Mouse (Mus musculus) limb, embryonic 14.5 days (tissue): Measurements from ENCODE around the gene Gck. TPM values are rescaled to one million over a fixed set of nuclear protein-coding genes. Genes with fewer than 3 reads are reported as not detected.

Source experiments
- ATAC-seq: fragments of 200-750 bp; cut with Nextera tagmentation; 2 replicates; pipeline ENCODE4 v1.8.0; 2017; ENCODE audit warnings: low read depth, moderate number of reproducible peaks, moderate TSS enrichment; ENCODE audit not compliant: low FRiP score
- DNase-seq: peaks from one replicate; pipeline ENCODE4 v3.0.0-alpha.2; 2015; ENCODE audit warnings: low spot score
- H3K27ac ChIP-seq: fragments of 300-500 bp; sonication (generic); replicated peaks from 2 replicates; pipeline ENCODE4 v1.5.1; 2014; ENCODE audit warnings: low read depth, mild to moderate bottlenecking, low read length, moderate library complexity, mixed read lengths
- H3K27me3 ChIP-seq: fragments of 300-500 bp; sonication (generic); 2 replicates; pipeline ENCODE4 v1.6.1; 2014; ENCODE audit warnings: low read length, mixed read lengths; ENCODE audit not compliant: control insufficient read depth, insufficient read depth
- H3K36me3 ChIP-seq: fragments of 300-500 bp; sonication (generic); 2 replicates; pipeline ENCODE4 v1.6.1; 2014; ENCODE audit warnings: mild to moderate bottlenecking, low read length, moderate library complexity, mixed read lengths; ENCODE audit not compliant: control insufficient read depth, insufficient read depth
- H3K4me1 ChIP-seq: fragments of 300-500 bp; sonication (generic); 2 replicates; pipeline ENCODE4 v1.6.1; 2014; ENCODE audit warnings: antibody characterized with exemption, low read length, mixed read lengths; ENCODE audit not compliant: control insufficient read depth, insufficient read depth
- H3K4me2 ChIP-seq: fragments of 300-500 bp; sonication (generic); replicated peaks from 2 replicates; pipeline ENCODE4 v1.6.1; 2014; ENCODE audit warnings: low read depth, mild to moderate bottlenecking, low read length, moderate library complexity; ENCODE audit not compliant: severe bottlenecking
- H3K4me3 ChIP-seq: fragments of 300-500 bp; sonication (generic); replicated peaks from 2 replicates; pipeline ENCODE4 v1.5.1; 2014; ENCODE audit warnings: low read length
- H3K9ac ChIP-seq: fragments of 300-500 bp; sonication (generic); 2 replicates; pipeline ENCODE4 v1.6.1; 2014; ENCODE audit warnings: mild to moderate bottlenecking, low read depth, low read length, moderate library complexity; ENCODE audit not compliant: severe bottlenecking
- H3K9me3 ChIP-seq: fragments of 300-500 bp; sonication (generic); 2 replicates; pipeline ENCODE4 v1.6.1; 2016; ENCODE audit warnings: low read length; ENCODE audit not compliant: control insufficient read depth
- POLR2A ChIP-seq: fragments of 200-500 bp; IDR thresholded peaks from 2 replicates; pipeline ENCODE4 v1.8.0; 2012; ENCODE audit warnings: inconsistent platforms, mild to moderate bottlenecking, moderate library complexity, borderline replicate concordance; ENCODE audit not compliant: insufficient read depth, insufficient read length; ENCODE audit errors: extremely low read depth
- WGBS: fragments of 180-500 bp; shearing (Covaris S2); extraction: QIAGEN DNeasy Blood & Tissue Kit; methylation state at CpG from one replicate; pipeline ENCODE4 v1.1.7; 2014; 5-methylcytosine and 5-hydroxymethylcytosine counted together
- polyA plus RNA-seq, 2 experiments: library from polyadenylated mRNA; depleted of rRNA in 1 of 2; stranded (reverse) in 1 of 2; unstranded in 1 of 2; fragments of >200 nt; fragmentation: Nextera tagmentation in 1 of 2; extraction: Ambion mirVana in 1 of 2; gene quantifications; 2 replicates each; pipeline versions ENCODE4 v1.2.1 to v1.2.3; 2012 to 2014

Gck gene
- polyA plus RNA-seq, 2 experiments: 0.74 to 0.83 TPM

DNA sequence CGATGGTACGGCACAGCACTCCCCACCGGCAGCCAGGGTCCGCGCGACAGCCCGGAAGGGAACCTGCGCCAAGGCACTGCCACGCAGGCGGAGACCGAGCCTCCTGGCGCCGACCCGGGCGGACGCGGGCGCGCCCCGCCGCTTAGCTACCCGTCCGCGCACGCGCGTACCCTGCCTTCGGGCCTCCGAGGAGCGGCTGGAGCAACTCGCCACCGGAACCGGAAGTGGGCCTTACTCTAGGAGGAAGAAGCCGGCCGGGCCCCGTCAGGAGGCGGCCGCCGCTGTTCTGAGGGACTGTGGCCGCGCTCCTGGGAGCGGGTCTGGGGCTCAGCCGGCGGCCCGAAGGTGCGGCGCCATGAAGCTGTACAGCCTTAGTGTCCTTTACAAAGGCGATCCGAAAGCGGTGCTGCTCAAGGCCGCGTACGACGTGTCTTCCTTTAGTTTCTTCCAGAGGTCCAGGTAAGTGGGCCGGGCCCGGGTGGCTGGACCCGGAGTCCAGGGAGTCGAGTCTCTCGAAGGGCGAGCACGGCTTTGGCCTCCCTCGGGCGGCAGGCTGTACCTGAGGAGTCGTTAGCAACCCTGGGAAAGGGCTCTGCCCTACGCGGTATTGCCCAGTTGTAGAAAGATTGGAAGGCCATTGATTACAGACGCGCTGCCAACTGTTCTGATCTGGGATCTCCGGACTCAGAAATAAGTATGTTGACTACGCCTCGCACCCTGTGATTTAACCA is 5.8 kb upstream of the Gck start, which contains the start of gene Ykt6:
Gene Ykt6, plus strand, starts transcription at position 148 of the 731 bp plus-strand sequence.
- peak within 1 kb of the TSS; percentile 84 for H3K9ac ChIP-seq
- under 1% methylated on average over 66 of the region's 71 CpGs for WGBS
- H3K27ac ChIP-seq: peak within 1 kb of the TSS; percentile 88
- peak within 1 kb of the TSS; percentile 72 for H3K4me3 ChIP-seq
- peak within 1 kb of the TSS; percentile 52 for H3K4me2 ChIP-seq
- H3K4me1 ChIP-seq: peaks cover 9% of the 10 kb centered on the region
- no peaks in the 10 kb centered on the region for H3K27me3 ChIP-seq
- H3K36me3 ChIP-seq: peaks cover 14% of the 10 kb centered on the region
- H3K9me3 ChIP-seq: no peaks in the 10 kb centered on the region
- peak; percentile 83; the same call in 1 of the 2 replicates for TF ChIP-seq POLR2A
- DNase-seq (peak; percentile 96), ATAC-seq (peak; percentile 97)

DNA sequence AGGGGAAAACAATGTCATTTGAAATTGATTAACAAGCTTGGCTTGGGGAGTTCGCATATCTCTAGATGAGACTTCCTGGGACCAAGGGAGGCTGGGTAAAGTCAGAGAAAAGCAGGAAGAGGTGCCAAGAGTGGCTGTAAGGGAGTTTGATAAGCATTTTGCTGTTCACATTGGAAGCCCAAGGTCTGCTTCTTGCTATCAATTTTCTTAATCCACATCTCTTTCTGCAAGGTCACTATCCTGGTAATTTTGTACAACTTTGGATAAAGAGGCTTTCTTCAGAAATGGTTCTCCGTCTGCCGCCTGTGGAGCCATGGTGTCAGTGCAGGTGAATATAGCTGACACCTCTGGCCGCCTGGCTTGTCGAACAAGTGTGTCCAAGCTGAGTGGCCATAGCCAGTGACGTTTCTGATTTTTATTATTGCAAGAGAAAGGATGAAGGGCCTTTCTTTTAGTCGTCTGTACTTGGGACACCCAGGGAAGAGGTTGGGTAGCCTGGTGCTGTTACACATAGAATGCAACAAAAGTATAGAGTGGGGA is 5.2 kb upstream of the Gck start:
- H3K27ac ChIP-seq: peak overlapping the region; percentile 88
- H3K27me3 ChIP-seq: no peaks in the 10 kb centered on the region
- 5% methylated on average over 7 of the region's 7 CpGs for WGBS
- H3K9me3 ChIP-seq: no peaks in the 10 kb centered on the region
- H3K36me3 ChIP-seq: peaks cover 11% of the 10 kb centered on the region
- DNase-seq: peak; percentile 49
- H3K9ac ChIP-seq: peak overlapping the region; percentile 84
- ATAC-seq: peak; percentile 78
- H3K4me2 ChIP-seq: peak overlapping the region; percentile 52
- TF ChIP-seq POLR2A: no peak
- peaks cover 9% of the 10 kb centered on the region for H3K4me1 ChIP-seq
- H3K4me3 ChIP-seq: peak overlapping the region; percentile 72

DNA sequence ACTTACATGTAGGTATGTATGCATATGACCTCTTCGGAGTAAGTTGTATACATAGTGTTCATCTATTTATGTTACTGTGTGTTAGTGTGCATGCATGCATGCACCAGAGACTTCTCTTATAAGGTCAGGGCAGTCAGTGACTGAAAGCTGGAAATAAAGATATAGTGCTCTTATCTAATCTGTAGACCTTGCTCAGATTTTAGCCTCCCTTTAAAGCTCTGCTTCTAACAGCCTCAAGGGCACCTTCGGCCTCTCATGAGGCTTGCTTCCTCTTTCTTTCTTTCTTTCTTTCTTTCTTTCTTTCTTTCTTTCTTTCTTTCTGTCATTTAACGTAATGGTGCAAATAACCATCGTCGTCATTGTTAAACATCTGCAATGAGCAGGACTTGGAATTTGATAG is 4.6 kb upstream of the Gck start:
- TF ChIP-seq POLR2A: no peak
- no peaks in the 10 kb centered on the region for H3K9me3 ChIP-seq
- H3K36me3 ChIP-seq: peaks cover 8% of the 10 kb centered on the region
- DNase-seq: no peak
- no peak overlapping the region for H3K4me2 ChIP-seq
- H3K4me1 ChIP-seq: peaks cover 11% of the 10 kb centered on the region
- no peak overlapping the region for H3K9ac ChIP-seq
- ATAC-seq: no peak
- no peak overlapping the region for H3K27ac ChIP-seq
- H3K4me3 ChIP-seq: no peak overlapping the region
- 74% methylated on average over 5 of the region's 5 CpGs for WGBS
- no peaks in the 10 kb centered on the region for H3K27me3 ChIP-seq

DNA sequence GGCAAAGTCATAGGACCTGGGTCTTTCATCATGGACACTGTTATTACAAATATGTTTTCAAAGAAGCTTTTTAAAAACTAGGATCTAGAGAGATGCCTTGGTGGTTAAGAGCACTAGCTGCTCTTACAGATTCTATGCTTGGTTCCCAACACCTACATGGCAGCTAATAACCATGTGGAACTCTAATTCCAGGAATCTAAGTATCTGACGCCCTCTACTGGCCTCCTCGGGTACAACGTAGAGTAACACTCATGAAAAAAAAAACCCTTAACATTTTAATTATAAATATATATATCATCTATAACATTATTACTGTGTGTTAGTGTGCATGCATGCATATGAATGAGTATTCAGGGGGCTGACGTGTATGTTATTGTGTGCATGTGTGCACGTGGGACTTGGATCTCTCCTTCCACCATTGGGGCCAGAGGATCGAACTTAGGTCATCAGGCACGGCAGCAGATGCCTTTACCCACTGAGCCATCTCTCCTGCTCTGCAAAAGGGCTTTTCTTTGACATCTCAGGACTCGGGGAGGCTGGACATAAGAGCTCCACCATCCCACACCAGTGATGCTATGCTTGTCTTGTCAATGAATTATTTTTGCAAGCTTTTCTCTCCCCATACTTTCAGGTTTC is 3.4 kb upstream of the Gck start:
- WGBS: 35% methylated on average over 8 of the region's 8 CpGs
- H3K27ac ChIP-seq: no peak overlapping the region
- no peaks in the 10 kb centered on the region for H3K27me3 ChIP-seq
- H3K4me3 ChIP-seq: no peak overlapping the region
- peaks cover 4% of the 10 kb centered on the region; the same call in 1 of the 2 replicates for H3K36me3 ChIP-seq
- H3K9me3 ChIP-seq: no peaks in the 10 kb centered on the region
- DNase-seq (peak; percentile 40), ATAC-seq (no peak)
- H3K9ac ChIP-seq: no peak overlapping the region
- H3K4me1 ChIP-seq: peaks cover 18% of the 10 kb centered on the region
- TF ChIP-seq POLR2A: no peak
- H3K4me2 ChIP-seq: no peak overlapping the region

DNA sequence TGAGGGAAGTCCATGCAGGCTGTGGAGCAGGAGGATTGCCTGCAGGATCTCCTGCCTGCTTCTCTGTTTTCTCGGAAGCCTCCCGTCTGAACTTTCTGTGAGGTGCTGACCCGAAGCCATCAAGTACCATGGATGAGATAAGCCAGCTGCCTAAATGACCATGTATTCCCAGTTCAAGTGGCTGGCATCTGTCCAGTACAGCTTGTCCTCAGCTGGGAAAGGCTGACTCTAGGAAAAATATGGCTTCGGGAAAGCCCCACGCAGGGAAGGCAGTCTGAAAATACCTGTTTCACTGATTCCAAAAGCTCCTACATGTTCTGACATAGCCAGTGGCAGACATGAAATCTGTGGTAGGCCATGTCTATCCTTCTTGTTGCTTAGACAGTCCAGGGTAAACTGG is 2.6 kb upstream of the Gck start:
- Histone ChIP-seq H3K9me3 (no peaks in the 10 kb centered on the region), H3K27me3 (no peaks in the 10 kb centered on the region), H3K4me1 (peaks cover 18% of the 10 kb centered on the region), H3K27ac (no peak overlapping the region), H3K9ac (no peak overlapping the region), H3K36me3 (peaks cover 2% of the 10 kb centered on the region; the same call in 1 of the 2 replicates), H3K4me3 (no peak overlapping the region), H3K4me2 (no peak overlapping the region)
- WGBS: 70% methylated on average over 5 of the region's 5 CpGs
- DNase-seq: no peak
- no peak for TF ChIP-seq POLR2A
- no peak for ATAC-seq
